Mouse (Mus musculus): Measurements from ENCODE around the gene Mcidas.

DNA sequence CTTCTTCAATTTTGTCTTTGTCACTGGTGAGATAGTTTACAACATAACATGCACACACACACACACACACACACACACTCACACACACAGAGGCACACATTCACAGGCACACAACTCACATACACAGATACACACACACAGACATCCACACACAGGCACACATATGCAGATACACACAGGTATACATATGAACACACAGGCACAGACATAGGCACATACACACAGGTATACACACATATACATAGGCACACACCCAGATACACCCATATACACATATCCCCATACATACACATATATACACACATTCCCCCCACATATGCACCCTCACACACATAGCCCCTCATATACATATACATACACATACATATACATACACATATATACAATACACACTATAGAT, 53.4 kb downstream of the Mcidas start:
- TF ChIP-seq MYOD1 (IDR thresholded peaks at IDR 0.05; ENCODE audit: control insufficient read depth in 1 of 3, insufficient read length in 2 of 3, low read depth in 2 of 3) (no peak), POLR2A (IDR thresholded peaks at IDR 0.05; ENCODE audit: insufficient read length, low read depth) (no peak), MAX (IDR thresholded peaks at IDR 0.05; ENCODE audit: low read depth) (no peak), E2F4 (IDR thresholded peaks at IDR 0.05; ENCODE audit: insufficient read depth) (no peak), CEBPB (IDR thresholded peaks at IDR 0.05; ENCODE audit: insufficient read depth, poor library complexity, severe bottlenecking) (no peak), USF1 (IDR thresholded peaks at IDR 0.05; ENCODE audit: low read depth) (no peak), TCF12 (IDR thresholded peaks at IDR 0.05; ENCODE audit: insufficient read depth, poor library complexity, severe bottlenecking) (no peak), TCF3 (IDR thresholded peaks at IDR 0.05; ENCODE audit: insufficient read length, low read depth) (no peak), POLR2AphosphoS2 (IDR thresholded peaks at IDR 0.05; ENCODE audit: insufficient read length, low read depth) (no peak)

Measured in myocyte (in vitro differentiated cells).